ENCODE assay signal across 8 mouse cellular contexts in the genomic region with DNA sequence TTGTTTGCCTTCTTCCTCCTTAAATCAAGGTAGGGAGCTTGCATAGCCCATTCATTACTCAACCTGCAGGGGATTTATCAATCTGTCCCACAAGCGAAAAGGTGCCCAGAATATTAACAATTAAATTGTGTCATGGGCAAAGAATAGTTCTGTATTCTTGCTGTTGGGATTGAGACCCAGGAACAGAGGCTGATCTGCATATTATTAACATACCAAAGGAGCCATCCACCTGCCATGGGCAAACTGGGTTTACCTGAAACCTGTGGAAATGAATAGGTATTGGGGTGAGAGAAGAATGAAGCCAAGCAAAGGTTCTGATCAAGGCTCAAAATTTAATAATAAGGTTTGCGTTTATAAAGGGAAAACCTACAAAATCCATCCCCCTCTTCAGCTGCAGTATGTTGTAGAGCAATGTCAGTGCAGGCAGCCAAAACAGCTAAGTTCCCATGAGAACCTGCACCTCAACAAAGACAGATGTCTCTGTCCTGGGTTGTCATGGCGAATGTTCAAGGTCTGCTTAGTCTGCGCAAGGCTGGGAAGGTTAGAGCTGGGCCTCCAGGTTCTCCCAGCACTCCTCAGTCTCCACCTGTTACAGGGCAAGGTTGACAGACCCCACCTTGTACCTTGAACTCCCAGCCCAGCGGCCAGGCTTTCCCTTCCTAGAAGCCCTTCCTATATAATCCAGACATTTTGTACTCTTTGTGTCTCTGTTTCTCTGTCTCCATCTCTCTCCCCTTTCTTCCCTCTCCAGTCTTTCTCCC. TPM values are rescaled to one million over a fixed set of nuclear protein-coding genes. Genes with fewer than 3 reads are reported as not detected.
A peak's percentile ranks its signal among the peaks of the same experiment; 100 is the strongest.
DNase-seq lines count a peak whose midpoint lies in the region; ATAC-seq and TF ChIP-seq lines count a peak whose summit lies in the region.
"Not testable (repeated sequence)": the region's sequence is repeated elsewhere in the genome, so short reads cannot be mapped to it uniquely, and the experiment has no call there.

No protein-coding gene starts in this region.

- TF ChIP-seq EP300 in MEL (IDR thresholded peaks at IDR 0.05; ENCODE audit: low read depth in 1 of 2, low read length in 2 of 2): not testable (repeated sequence)

- not testable (repeated sequence) for H3K4me1 ChIP-seq in MEL (ENCODE audit: control insufficient read depth in 1 of 2, insufficient read depth in 2 of 2, low read length in 2 of 2); embryonic fibroblast, embryonic 13.5 days (ENCODE audit: control insufficient read depth, insufficient read depth, low read length); heart, embryonic 11.5 days (ENCODE audit: control insufficient read depth, insufficient read depth, low read length); hindbrain, postnatal 0 days (ENCODE audit: insufficient read depth, low read length); limb, embryonic 11.5 days (ENCODE audit: control insufficient read depth, insufficient read depth, low read length); lung, embryonic 15.5 days; neural tube, embryonic 12.5 days

- not testable (repeated sequence) for H3K9me3 ChIP-seq in MEL (replicated peaks; ENCODE audit: insufficient read depth, low read length); heart, embryonic 11.5 days (replicated peaks; ENCODE audit: control insufficient read depth, low read length); hindbrain, postnatal 0 days (ENCODE audit: low read length); limb, embryonic 11.5 days (ENCODE audit: control insufficient read depth, low read length); lung, embryonic 15.5 days; neural tube, embryonic 12.5 days

- H3K36me3 ChIP-seq in MEL (ENCODE audit: control insufficient read depth in 1 of 2, insufficient read depth in 2 of 2, low read length in 2 of 2); heart, embryonic 11.5 days (ENCODE audit: control insufficient read depth, insufficient read depth, low read length); hindbrain, postnatal 0 days (ENCODE audit: insufficient read depth, low read length); limb, embryonic 11.5 days (ENCODE audit: control insufficient read depth, insufficient read depth, low read length); lung, embryonic 15.5 days; neural tube, embryonic 12.5 days: not testable (repeated sequence)

- 53% methylated on average over 5 of the region's 5 CpGs for WGBS in heart, embryonic 11.5 days (ENCODE audit: insufficient replicate concordance)
- WGBS in hindbrain, postnatal 0 days: 61% methylated on average over 5 of the region's 5 CpGs
- 61% methylated on average over 5 of the region's 5 CpGs for WGBS in limb, embryonic 11.5 days
- WGBS in lung, embryonic 15.5 days: 55% methylated on average over 5 of the region's 5 CpGs
- 56% methylated on average over 5 of the region's 5 CpGs for WGBS in neural tube, embryonic 12.5 days

- not testable (repeated sequence) for H3K27me3 ChIP-seq in MEL (ENCODE audit: control insufficient read depth in 1 of 2, insufficient read depth in 2 of 2, low read length in 2 of 2); heart, embryonic 11.5 days (ENCODE audit: control insufficient read depth, insufficient read depth, low read length); hindbrain, postnatal 0 days (ENCODE audit: insufficient read depth, low read length); limb, embryonic 11.5 days (ENCODE audit: control insufficient read depth, insufficient read depth, low read length); lung, embryonic 15.5 days; neural tube, embryonic 12.5 days (replicated peaks)

- peak overlapping the region; percentile 57 for H3K9ac ChIP-seq in MEL (ENCODE audit: control insufficient read depth, low read depth, low read length, poor library complexity, severe bottlenecking)
- H3K9ac ChIP-seq in heart, embryonic 11.5 days (ENCODE audit: low read depth, low read length); hindbrain, postnatal 0 days (replicated peaks; ENCODE audit: low read length); limb, embryonic 11.5 days (ENCODE audit: low read length): not testable (repeated sequence)
- H3K9ac ChIP-seq in lung, embryonic 15.5 days: peak overlapping the region; percentile 29; the same call in 1 of the 2 replicates
- 0 out of 2 replicates have a peak overlapping the region, but pooled peaks have one; percentile 21 for H3K9ac ChIP-seq in neural tube, embryonic 12.5 days

- H3K4me2 ChIP-seq in heart, embryonic 11.5 days: peak overlapping the region; percentile 72
- H3K4me2 ChIP-seq in hindbrain, postnatal 0 days (ENCODE audit: low read depth, low read length): peak overlapping the region; percentile 57
- H3K4me2 ChIP-seq in limb, embryonic 11.5 days (ENCODE audit: low read depth, severe bottlenecking): peak overlapping the region; percentile 39; the same call in 1 of the 2 replicates
- H3K4me2 ChIP-seq in lung, embryonic 15.5 days: peak overlapping the region; percentile 74
- H3K4me2 ChIP-seq in neural tube, embryonic 12.5 days (replicated peaks): peak overlapping the region; percentile 69

- peak overlapping the region; percentile 79 to 85 for H3K4me3 ChIP-seq in MEL (ENCODE audit: control insufficient read depth in 1 of 2, insufficient read depth in 1 of 2, low read depth in 2 of 2, low read length in 2 of 2)
- peak overlapping the region; percentile 63; the same call in 1 of the 2 replicates for H3K4me3 ChIP-seq in embryonic fibroblast, embryonic 13.5 days (ENCODE audit: insufficient read depth, low read length)
- H3K4me3 ChIP-seq in heart, embryonic 11.5 days (ENCODE audit: low read depth, low read length): peak overlapping the region; percentile 69
- peak overlapping the region; percentile 42 for H3K4me3 ChIP-seq in hindbrain, postnatal 0 days (ENCODE audit: low read length)
- peak overlapping the region; percentile 64; the same call in 1 of the 2 replicates for H3K4me3 ChIP-seq in limb, embryonic 11.5 days (ENCODE audit: low read depth, low read length)
- H3K4me3 ChIP-seq in lung, embryonic 15.5 days: peak overlapping the region; percentile 60
- H3K4me3 ChIP-seq in neural tube, embryonic 12.5 days: peak overlapping the region; percentile 56

- DNase-seq in MEL (ENCODE audit: low read depth, low spot score); hindbrain, postnatal 0 days (ENCODE audit: low spot score); limb, embryonic 11.5 days (ENCODE audit: low spot score): not testable (repeated sequence)
- DNase-seq in yolk sac, embryonic 10.5 days (ENCODE audit: low spot score): peak; percentile 9

- not testable (repeated sequence) for ATAC-seq in heart, embryonic 11.5 days (replicated peaks; ENCODE audit: insufficient number of reproducible peaks, low FRiP score, low TSS enrichment); limb, embryonic 11.5 days (ENCODE audit: insufficient number of reproducible peaks, low FRiP score, low TSS enrichment, low read depth); lung, embryonic 15.5 days (ENCODE audit: borderline replicate concordance, extremely low read depth, low FRiP score, low TSS enrichment)
- ATAC-seq in hindbrain, postnatal 0 days: peak; percentile 16; the same call in 1 of the 2 replicates
- peak; percentile 18; the same call in 1 of the 2 replicates for ATAC-seq in neural tube, embryonic 12.5 days (ENCODE audit: low FRiP score, low read depth)

- TF ChIP-seq POLR2A in MEL (IDR thresholded peaks at IDR 0.05; ENCODE audit: control insufficient read depth in 1 of 2, insufficient read depth in 1 of 2, low read depth in 1 of 2, low read length in 2 of 2, poor library complexity in 1 of 2); embryonic fibroblast, embryonic 13.5 days (IDR thresholded peaks at IDR 0.05; ENCODE audit: low read depth, low read length): not testable (repeated sequence)

- not testable (repeated sequence) for TF ChIP-seq CTCF in MEL (IDR thresholded peaks at IDR 0.05 in 2 of 3, conservative IDR thresholded peaks at IDR 0.05 in 1 of 3; ENCODE audit: control insufficient read depth in 1 of 3, insufficient read depth in 1 of 3, low read depth in 2 of 3, low read length in 3 of 3, poor library complexity in 1 of 3, severe bottlenecking in 1 of 3); embryonic fibroblast, embryonic 13.5 days (IDR thresholded peaks at IDR 0.05; ENCODE audit: borderline replicate concordance, insufficient read depth, low read length)
- 0 out of 2 replicates have a peak, but pooled peaks have one; percentile 11 for TF ChIP-seq CTCF in hindbrain, postnatal 0 days (IDR thresholded peaks at IDR 0.05; ENCODE audit: low read depth)

- not testable (repeated sequence) for H3K79me2 ChIP-seq in MEL (ENCODE audit: control insufficient read depth, insufficient read depth, low read length, poor library complexity)

- not testable (repeated sequence) for H3K27ac ChIP-seq in MEL (ENCODE audit: control insufficient read depth, low read depth, low read length); embryonic fibroblast, embryonic 13.5 days (ENCODE audit: insufficient read depth, low read length); heart, embryonic 11.5 days (ENCODE audit: low read depth, low read length); limb, embryonic 11.5 days (replicated peaks; ENCODE audit: low read depth, low read length); neural tube, embryonic 12.5 days
- peak overlapping the region; percentile 45 for H3K27ac ChIP-seq in hindbrain, postnatal 0 days
- H3K27ac ChIP-seq in lung, embryonic 15.5 days: 0 out of 2 replicates have a peak overlapping the region, but pooled peaks have one; percentile 29

- TF ChIP-seq RAD21 in MEL (IDR thresholded peaks at IDR 0.05; ENCODE audit: low read depth, low read length): not testable (repeated sequence)

RNA-seq across cellular contexts. Expression of gene 5430403G16Rik, which starts 0.5 kb away (rescaled TPM):
- total RNA-seq in MEL (2012; rRNA removed): 1.5 and 1.6 TPM in 2 replicates
- polyA plus RNA-seq in MEL (2012; ENCODE audit: insufficient read depth in 1 of 2, insufficient read length in 2 of 2, low read depth in 1 of 2, low replicate concordance in 2 of 2, missing spikeins in 1 of 2): 100 to 1,000 TPM in 1 of 2 experiments, 1 to 10 TPM in 1; 1.4 to 145 TPM
- 2.0 and 2.8 TPM in 2 replicates for polyA plus RNA-seq in embryonic fibroblast, embryonic 13.5 days (2011; ENCODE audit: insufficient read length, low read depth, missing spikeins)
- polyA plus RNA-seq in heart, embryonic 11.5 days (2014; fragmentation: Nextera tagmentation; extraction: Ambion mirVana): 1.6 and 1.9 TPM in 2 replicates
- total RNA-seq in hindbrain, postnatal 0 days (2014; rRNA removed): 0.43 and 0.68 TPM in 2 replicates
- polyA plus RNA-seq in hindbrain, postnatal 0 days (2015; fragmentation: Nextera tagmentation; extraction: Ambion mirVana): 0.90 and 1.0 TPM in 2 replicates
- 3.3 and 4.2 TPM in 2 replicates for polyA plus RNA-seq in limb, embryonic 11.5 days (2014; fragmentation: Nextera tagmentation; extraction: Ambion mirVana)
- polyA plus RNA-seq in lung, embryonic 15.5 days (2015; fragmentation: Nextera tagmentation; extraction: Ambion mirVana): 2.5 and 2.6 TPM in 2 replicates
- polyA plus RNA-seq in neural tube, embryonic 12.5 days (2016; fragmentation: Nextera tagmentation; extraction: Ambion mirVana): 1.9 and 2.0 TPM in 2 replicates
